In the genomic region with DNA sequence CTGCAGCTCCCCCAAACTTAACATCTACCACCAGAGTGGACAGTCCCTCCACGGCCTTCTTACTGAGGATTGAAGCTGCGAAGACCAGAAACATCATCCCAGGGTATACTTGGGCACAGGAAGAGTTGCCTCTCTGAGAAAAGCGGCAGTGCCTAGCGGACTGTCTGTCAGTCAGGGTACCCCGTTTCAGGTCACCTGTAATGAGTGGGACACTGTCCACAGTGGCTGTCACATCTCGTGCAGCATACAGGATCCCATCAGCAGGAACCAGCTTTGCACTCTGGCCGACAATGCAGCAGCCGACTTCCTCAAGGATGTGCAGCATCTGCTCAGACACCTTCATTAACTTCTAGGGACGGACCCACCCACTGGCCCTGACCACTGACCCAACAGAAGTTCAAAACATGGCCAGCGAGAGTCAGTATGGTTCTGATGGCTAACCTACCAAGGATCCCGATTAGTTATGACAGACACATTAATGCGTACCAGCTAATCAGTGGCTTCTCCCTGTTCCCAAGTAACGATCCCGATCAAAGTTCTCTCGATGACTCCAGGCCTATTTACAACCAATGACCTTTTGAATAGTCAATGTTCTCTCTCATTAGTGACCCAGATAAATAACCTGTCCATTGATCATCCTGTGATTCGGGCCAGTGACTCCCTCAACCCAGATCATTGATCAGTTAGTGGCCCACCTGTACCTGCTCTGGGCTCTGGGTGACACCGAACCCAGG, we compare ENCODE assay signal across 20 mouse cellular contexts. TPM values are rescaled to one million over a fixed set of nuclear protein-coding genes. Genes with fewer than 3 reads are reported as not detected.
DNase-seq lines count a peak whose midpoint lies in the region; ATAC-seq and TF ChIP-seq lines count a peak whose summit lies in the region.
"Had no signal": no experiment of that assay in that cellular context is flagged by ENCODE, and none has a peak within 500 bp of the region (broad histone marks: within the 10 kb centered on the region; RNA-seq: fewer than 3 reads in every experiment).

No protein-coding gene starts in this region.

- no peak overlapping the region for H3K4me3 ChIP-seq in forebrain, embryonic 14.5 days (ENCODE audit: low read depth, low read length)
- H3K4me3 ChIP-seq in forebrain, embryonic 12.5 days (replicated peaks) = no peak overlapping the region
- peak overlapping the region; percentile 67 for H3K4me3 ChIP-seq in liver, adult 2 months (ENCODE audit: insufficient read depth, low read depth, low read length)
- H3K4me3 ChIP-seq in liver, embryonic 11.5 days (ENCODE audit: low read depth, low read length) = no peak overlapping the region
- peak overlapping the region; percentile 76; the same call in 1 of the 2 replicates for H3K4me3 ChIP-seq in cortical plate, adult 2 months (ENCODE audit: insufficient read depth, low read length)
- H3K4me3 ChIP-seq in liver, postnatal 0 days (ENCODE audit: low read depth, low read length) = no peak overlapping the region

- H3K79me2 ChIP-seq in liver, adult 2 months (ENCODE audit: control insufficient read depth, insufficient read depth, low read length) = peaks cover 4% of the 10 kb centered on the region; the same call in 1 of the 2 replicates

- peaks cover 30% of the 10 kb centered on the region for H3K36me3 ChIP-seq in forebrain, embryonic 14.5 days (ENCODE audit: control insufficient read depth, insufficient read depth, low read length)
- peaks cover 29% of the 10 kb centered on the region for H3K36me3 ChIP-seq in forebrain, embryonic 12.5 days (replicated peaks)
- H3K36me3 ChIP-seq in liver, adult 2 months (ENCODE audit: control insufficient read depth, insufficient read depth, low read length) = peaks cover 6% of the 10 kb centered on the region; the same call in 1 of the 2 replicates
- peaks cover 21% of the 10 kb centered on the region for H3K36me3 ChIP-seq in liver, embryonic 11.5 days (ENCODE audit: control insufficient read depth, insufficient read depth, low read length)
- peaks cover 23% of the 10 kb centered on the region for H3K36me3 ChIP-seq in liver, postnatal 0 days (replicated peaks; ENCODE audit: insufficient read depth, low read length)

- TF ChIP-seq CTCF in liver, adult 2 months (IDR thresholded peaks at IDR 0.05; ENCODE audit: low read depth, low read length) = no peak
- no peak for TF ChIP-seq CTCF in cortical plate, adult 2 months (IDR thresholded peaks at IDR 0.05; ENCODE audit: extremely low read depth, insufficient read depth, low read length)
- no peak for TF ChIP-seq CTCF in liver, postnatal 0 days (IDR thresholded peaks at IDR 0.05; ENCODE audit: low read depth)

- peak overlapping the region; percentile 84 for H3K9ac ChIP-seq in forebrain, embryonic 14.5 days (ENCODE audit: low read length)
- H3K9ac ChIP-seq in forebrain, embryonic 12.5 days = no peak overlapping the region; the same call in 1 of the 2 replicates
- peak overlapping the region; percentile 88 for H3K9ac ChIP-seq in liver, adult 2 months (ENCODE audit: low read depth, low read length)
- H3K9ac ChIP-seq in liver, embryonic 11.5 days (ENCODE audit: low read depth, low read length) = no peak overlapping the region
- H3K9ac ChIP-seq in liver, postnatal 0 days (replicated peaks) = no peak overlapping the region

- no peak for ATAC-seq in forebrain, embryonic 14.5 days
- no peak for ATAC-seq in forebrain, embryonic 12.5 days (ENCODE audit: low FRiP score)
- ATAC-seq in liver, embryonic 11.5 days (replicated peaks; ENCODE audit: low FRiP score) = no peak
- peak; percentile 20 for ATAC-seq in liver, postnatal 0 days
- ATAC-seq: activated CD4-positive, CD25-positive, alpha-beta regulatory T cell, adult 4 months had no signal

- no peak for TF ChIP-seq EP300 in liver, postnatal 0 days (IDR thresholded peaks at IDR 0.05; ENCODE audit: low read depth)

- no peak for DNase-seq in forebrain, embryonic 14.5 days (ENCODE audit: low spot score)
- DNase-seq in liver, adult 2 months (ENCODE audit: extremely low read depth, low read depth, low spot score) = peak; percentile 100
- DNase-seq in liver, embryonic 11.5 days (ENCODE audit: low spot score) = no peak
- DNase-seq in liver, postnatal 0 days = no peak
- no peak for DNase-seq in adrenal gland, postnatal 36 days
- DNase-seq in lung, postnatal 25 days (ENCODE audit: low spot score) = no peak
- DNase-seq: B cell, adult 2 months; cerebellum, postnatal 25 days; kidney, adult 11 months; left cerebral cortex, postnatal 4 days; lung, postnatal 14 days had no signal

- peaks cover 38% of the 10 kb centered on the region for H3K27me3 ChIP-seq in forebrain, embryonic 14.5 days (replicated peaks; ENCODE audit: control insufficient read depth, insufficient read depth, low read length)
- H3K27me3 ChIP-seq in forebrain, embryonic 12.5 days = peaks cover 45% of the 10 kb centered on the region
- H3K27me3 ChIP-seq in liver, adult 2 months (ENCODE audit: control insufficient read depth, insufficient read depth, low read length) = no peaks in the 10 kb centered on the region
- peaks cover 37% of the 10 kb centered on the region for H3K27me3 ChIP-seq in liver, embryonic 11.5 days (replicated peaks; ENCODE audit: control insufficient read depth, insufficient read depth, low read length)
- peaks cover 27% of the 10 kb centered on the region for H3K27me3 ChIP-seq in liver, postnatal 0 days (ENCODE audit: insufficient read depth, low read length)

- no peaks in the 10 kb centered on the region for H3K9me3 ChIP-seq in forebrain, embryonic 14.5 days (replicated peaks; ENCODE audit: control insufficient read depth, low read length)
- H3K9me3 ChIP-seq in forebrain, embryonic 12.5 days = no peaks in the 10 kb centered on the region
- no peaks in the 10 kb centered on the region for H3K9me3 ChIP-seq in liver, embryonic 11.5 days (ENCODE audit: control insufficient read depth, low read length)
- no peaks in the 10 kb centered on the region for H3K9me3 ChIP-seq in liver, postnatal 0 days (ENCODE audit: low read length)

- no peak for TF ChIP-seq POLR2A in liver, adult 2 months (IDR thresholded peaks at IDR 0.05; ENCODE audit: extremely low read depth, insufficient read depth, low read length)
- TF ChIP-seq POLR2A in cortical plate, adult 2 months (IDR thresholded peaks at IDR 0.05; ENCODE audit: extremely low read depth, insufficient read depth, low read length) = no peak

- H3K27ac ChIP-seq in forebrain, embryonic 14.5 days (ENCODE audit: low read depth, low read length) = no peak overlapping the region
- no peak overlapping the region for H3K27ac ChIP-seq in forebrain, embryonic 12.5 days
- peak overlapping the region; percentile 93 for H3K27ac ChIP-seq in liver, adult 2 months (replicated peaks; ENCODE audit: insufficient read depth, low read depth, low read length)
- no peak overlapping the region for H3K27ac ChIP-seq in liver, embryonic 11.5 days (ENCODE audit: low read depth, low read length)
- H3K27ac ChIP-seq in cortical plate, adult 2 months (ENCODE audit: insufficient read depth, low read length) = no peak overlapping the region
- peak overlapping the region; percentile 97 for H3K27ac ChIP-seq in liver, postnatal 0 days (ENCODE audit: low read depth)

- WGBS in forebrain, embryonic 14.5 days = 91% methylated on average over 17 of the region's 17 CpGs
- WGBS in forebrain, embryonic 12.5 days = 92% methylated on average over 17 of the region's 17 CpGs
- 34% methylated on average over 17 of the region's 17 CpGs for WGBS in liver, adult 2 months
- 86% methylated on average over 17 of the region's 17 CpGs for WGBS in liver, embryonic 11.5 days
- 81% methylated on average over 17 of the region's 17 CpGs for WGBS in liver, postnatal 0 days (ENCODE audit: insufficient replicate concordance)

- no peak overlapping the region for H3K4me2 ChIP-seq in forebrain, embryonic 14.5 days (ENCODE audit: low read length)
- H3K4me2 ChIP-seq in forebrain, embryonic 12.5 days = no peak overlapping the region
- no peak overlapping the region for H3K4me2 ChIP-seq in liver, embryonic 11.5 days
- H3K4me2 ChIP-seq in liver, postnatal 0 days (ENCODE audit: low read depth, low read length) = peak overlapping the region; percentile 94; the same call in 1 of the 2 replicates

- H3K4me1 ChIP-seq in forebrain, embryonic 14.5 days (ENCODE audit: control insufficient read depth, insufficient read depth, low read length) = peaks cover 6% of the 10 kb centered on the region; the same call in 1 of the 2 replicates
- H3K4me1 ChIP-seq in forebrain, embryonic 12.5 days = peaks cover 33% of the 10 kb centered on the region
- H3K4me1 ChIP-seq in liver, adult 2 months (ENCODE audit: control insufficient read depth, insufficient read depth, low read length) = peaks cover 16% of the 10 kb centered on the region
- H3K4me1 ChIP-seq in liver, embryonic 11.5 days (replicated peaks; ENCODE audit: control insufficient read depth, insufficient read depth, low read length) = peaks cover 29% of the 10 kb centered on the region
- no peaks in the 10 kb centered on the region for H3K4me1 ChIP-seq in cortical plate, adult 2 months (ENCODE audit: control insufficient read depth, insufficient read depth, low read length)
- peaks cover 33% of the 10 kb centered on the region for H3K4me1 ChIP-seq in liver, postnatal 0 days (ENCODE audit: insufficient read depth)

RNA-seq across cellular contexts. Expression of gene Sco2, which starts 1.3 kb away (rescaled TPM):
- 14.7 and 16.4 TPM in 2 replicates for polyA plus RNA-seq in forebrain, embryonic 14.5 days (2014; fragmentation: Nextera tagmentation; extraction: Ambion mirVana)
- polyA plus RNA-seq in forebrain, embryonic 12.5 days (2016; fragmentation: Nextera tagmentation; extraction: Ambion mirVana) = 4.7 and 5.1 TPM in 2 replicates
- 105 and 131 TPM in 2 replicates for total RNA-seq in liver, adult 2 months (2014; rRNA removed)
- 353 and 400 TPM in 2 replicates for polyA plus RNA-seq in liver, adult 2 months (2012; rRNA removed)
- polyA plus RNA-seq in liver, embryonic 11.5 days (2014; fragmentation: Nextera tagmentation; extraction: Ambion mirVana) = 8.1 and 9.7 TPM in 2 replicates
- 35.2 and 36.9 TPM in 2 replicates for polyA plus RNA-seq in cortical plate, adult 2 months (2012; rRNA removed)
- polyA plus RNA-seq in liver, postnatal 0 days (2015; fragmentation: Nextera tagmentation; extraction: Ambion mirVana) = 9.1 and 10.1 TPM in 2 replicates
- total RNA-seq in adrenal gland, postnatal 36 days (2021) = 10 to 100 TPM; 29.7 to 32.4 TPM

RNA-seq across cellular contexts. Expression of gene Tymp, which starts 1.9 kb away (rescaled TPM):
- 2.4 and 2.8 TPM in 2 replicates for polyA plus RNA-seq in forebrain, embryonic 14.5 days (2014; fragmentation: Nextera tagmentation; extraction: Ambion mirVana)
- 1.1 and 1.4 TPM in 2 replicates for polyA plus RNA-seq in forebrain, embryonic 12.5 days (2016; fragmentation: Nextera tagmentation; extraction: Ambion mirVana)
- 48.7 and 62.5 TPM in 2 replicates for total RNA-seq in liver, adult 2 months (2014; rRNA removed)
- polyA plus RNA-seq in liver, adult 2 months (2012; rRNA removed) = 126 and 160 TPM in 2 replicates
- 1.5 and 1.8 TPM in 2 replicates for polyA plus RNA-seq in liver, embryonic 11.5 days (2014; fragmentation: Nextera tagmentation; extraction: Ambion mirVana)
- 3.1 and 3.7 TPM in 2 replicates for polyA plus RNA-seq in cortical plate, adult 2 months (2012; rRNA removed)
- polyA plus RNA-seq in liver, postnatal 0 days (2015; fragmentation: Nextera tagmentation; extraction: Ambion mirVana) = 5.8 and 7.7 TPM in 2 replicates
- total RNA-seq in adrenal gland, postnatal 36 days (2021) = under 1 TPM; 0.33 to 0.56 TPM

RNA-seq across cellular contexts. Expression of gene Odf3b, which starts 4.1 kb away (rescaled TPM):
- polyA plus RNA-seq in forebrain, embryonic 14.5 days (2014; fragmentation: Nextera tagmentation; extraction: Ambion mirVana) = 2.8 and 2.9 TPM in 2 replicates
- polyA plus RNA-seq in forebrain, embryonic 12.5 days (2016; fragmentation: Nextera tagmentation; extraction: Ambion mirVana) = 1.1 TPM in 2 replicates
- 2.0 and 3.8 TPM in 2 replicates for total RNA-seq in liver, adult 2 months (2014; rRNA removed)
- 29.8 and 41.7 TPM in 2 replicates for polyA plus RNA-seq in liver, adult 2 months (2012; rRNA removed)
- 0.43 and 0.71 TPM in 2 replicates for polyA plus RNA-seq in liver, embryonic 11.5 days (2014; fragmentation: Nextera tagmentation; extraction: Ambion mirVana)
- 5.4 and 5.6 TPM in 2 replicates for polyA plus RNA-seq in cortical plate, adult 2 months (2012; rRNA removed)
- polyA plus RNA-seq in liver, postnatal 0 days (2015; fragmentation: Nextera tagmentation; extraction: Ambion mirVana) = 1.8 and 2.0 TPM in 2 replicates
- total RNA-seq in adrenal gland, postnatal 36 days (2021) = not detected
- total RNA-seq: neutrophil, adult 5-6 weeks had no signal

RNA-seq across cellular contexts. Expression of gene Klhdc7b, which starts 9.7 kb away (rescaled TPM):
- not detected in 2 replicates for polyA plus RNA-seq in forebrain, embryonic 14.5 days (2014; fragmentation: Nextera tagmentation; extraction: Ambion mirVana)
- polyA plus RNA-seq in forebrain, embryonic 12.5 days (2016; fragmentation: Nextera tagmentation; extraction: Ambion mirVana) = not detected in 2 replicates
- 0.07 and 0.28 TPM in 2 replicates for total RNA-seq in liver, adult 2 months (2014; rRNA removed)
- polyA plus RNA-seq in liver, adult 2 months (2012; rRNA removed) = 0.30 and 0.34 TPM in 2 replicates
- polyA plus RNA-seq in liver, embryonic 11.5 days (2014; fragmentation: Nextera tagmentation; extraction: Ambion mirVana) = not detected in 2 replicates
- polyA plus RNA-seq in cortical plate, adult 2 months (2012; rRNA removed) = 0.71 and 0.85 TPM in 2 replicates
- polyA plus RNA-seq in liver, postnatal 0 days (2015; fragmentation: Nextera tagmentation; extraction: Ambion mirVana) = not detected in 2 replicates
- total RNA-seq in adrenal gland, postnatal 36 days (2021) = not detected
- total RNA-seq: gastrocnemius, adult 8-10 months; left cerebral cortex, postnatal 4 days; neutrophil, adult 5-6 weeks had no signal
- polyA plus RNA-seq: brain, embryonic 14.5 days; heart, embryonic 16.5 days; stomach, postnatal 0 days; urinary bladder, adult 2 months had no signal

RNA-seq across cellular contexts. Expression of gene Ncaph2, which starts 19.4 kb away (rescaled TPM):
- 132 and 141 TPM in 2 replicates for polyA plus RNA-seq in forebrain, embryonic 14.5 days (2014; fragmentation: Nextera tagmentation; extraction: Ambion mirVana)
- polyA plus RNA-seq in forebrain, embryonic 12.5 days (2016; fragmentation: Nextera tagmentation; extraction: Ambion mirVana) = 186 and 191 TPM in 2 replicates
- total RNA-seq in liver, adult 2 months (2014; rRNA removed) = 26.9 and 31.7 TPM in 2 replicates
- 52.1 and 63.9 TPM in 2 replicates for polyA plus RNA-seq in liver, adult 2 months (2012; rRNA removed)
- 163 TPM in 2 replicates for polyA plus RNA-seq in liver, embryonic 11.5 days (2014; fragmentation: Nextera tagmentation; extraction: Ambion mirVana)
- 119 TPM in 2 replicates for polyA plus RNA-seq in cortical plate, adult 2 months (2012; rRNA removed)
- polyA plus RNA-seq in liver, postnatal 0 days (2015; fragmentation: Nextera tagmentation; extraction: Ambion mirVana) = 59.4 and 59.8 TPM in 2 replicates
- total RNA-seq in adrenal gland, postnatal 36 days (2021) = 10 to 100 TPM; 83.1 to 87.5 TPM

Comparison
In these comparisons a context has a peak if more than half of its experiments do, and no peak if none do; other contexts are left out.
1. H3K27ac ChIP-seq: peak in liver, adult 2 months (single experiment) and liver, postnatal 0 days (single experiment); none in forebrain, embryonic 14.5 days (single experiment), forebrain, embryonic 12.5 days (single experiment), liver, embryonic 11.5 days (single experiment) and cortical plate, adult 2 months (single experiment).
2. H3K4me3 ChIP-seq: peak in liver, adult 2 months (single experiment) and cortical plate, adult 2 months (single experiment); none in forebrain, embryonic 14.5 days (single experiment), forebrain, embryonic 12.5 days (single experiment), liver, embryonic 11.5 days (single experiment) and liver, postnatal 0 days (single experiment).
3. H3K9ac ChIP-seq: peak in forebrain, embryonic 14.5 days (single experiment) and liver, adult 2 months (single experiment); none in forebrain, embryonic 12.5 days (single experiment), liver, embryonic 11.5 days (single experiment) and liver, postnatal 0 days (single experiment).
4. RNA of gene Tymp, which starts 1.9 kb away (polyA plus RNA-seq): 126 to 160 TPM in liver, adult 2 months; 5.8 to 7.7 TPM in liver, postnatal 0 days, 3.1 to 3.7 TPM in cortical plate, adult 2 months, 2.4 to 2.8 TPM in forebrain, embryonic 14.5 days, 1.5 to 1.8 TPM in liver, embryonic 11.5 days and 1.1 to 1.4 TPM in forebrain, embryonic 12.5 days; every median in the first group is over 10 times any median in the second.